Mouse (Mus musculus): Measurements from ENCODE around the gene Negr1. TPM values are rescaled to one million over a fixed set of nuclear protein-coding genes. Genes with fewer than 3 reads are reported as not detected.

Gene Negr1
- total RNA-seq, 2 experiments from 2014 or later, result 206 to 222 TPM

DNA sequence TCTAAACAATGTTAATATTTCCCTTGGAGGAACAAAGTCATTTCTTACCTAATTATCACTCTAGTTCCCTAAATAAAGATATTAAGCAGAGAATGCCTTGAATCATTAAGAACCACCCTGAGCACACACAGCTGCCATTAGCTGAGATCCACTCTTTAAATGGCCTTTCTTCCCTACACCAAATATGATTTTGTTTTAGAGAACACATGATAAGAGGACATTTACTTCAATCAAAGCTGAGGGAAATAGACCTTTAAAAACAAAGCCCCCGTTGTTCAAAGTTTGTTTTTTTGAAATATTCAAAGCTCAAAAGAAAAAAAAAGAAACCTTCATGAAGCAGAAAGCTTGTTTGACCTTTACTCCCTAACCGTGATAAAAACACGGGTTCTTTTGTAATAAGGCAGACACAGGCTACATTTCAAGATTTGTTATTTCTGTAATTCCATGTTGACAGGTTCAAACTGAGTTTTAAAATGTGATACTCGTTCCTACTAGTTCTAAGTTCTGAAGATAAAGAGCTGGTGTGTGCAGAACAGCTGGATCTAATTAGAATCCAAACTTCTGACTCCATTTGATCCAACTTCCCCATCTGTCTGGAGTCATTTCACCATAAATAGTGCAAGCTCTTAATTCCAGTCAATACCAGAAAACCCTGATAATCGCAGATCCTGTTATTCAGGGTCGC lies 544.1 kb downstream of the Negr1 start:
- no peak for TF ChIP-seq CTCF (IDR thresholded peaks at IDR 0.05)
- intact Hi-C loops (cut with DNase I), result loop anchor here (10.0 kb wide), 1 partner anchor 251 kb away; no protein-coding TSS in a partner anchor

DNA sequence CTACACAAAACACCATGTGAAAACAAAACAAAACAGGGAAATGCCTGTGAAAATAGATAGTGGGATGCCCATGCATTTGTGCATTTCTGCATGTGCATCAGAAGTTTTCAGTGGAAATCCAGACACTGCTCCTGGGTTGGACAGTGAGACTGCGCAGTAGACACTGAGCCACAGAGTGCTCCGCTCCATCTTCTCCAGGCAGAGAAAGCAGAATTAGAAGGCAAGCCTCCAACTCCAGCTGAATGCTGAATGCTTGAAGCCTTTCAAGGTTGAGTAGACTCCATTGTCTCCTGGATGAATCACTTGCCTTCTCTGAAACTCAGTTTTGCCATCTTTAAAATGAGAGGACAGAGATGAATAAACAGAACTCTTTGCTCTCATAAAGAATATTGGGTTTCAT lies 546.6 kb downstream of the Negr1 start:
- no peak for DNase-seq (ENCODE audit: extremely low spot score in 1 of 2, low spot score in 2 of 2)
- Histone ChIP-seq H3K27ac (no peak overlapping the region), H3K4me3 (no peak overlapping the region)
- no peak for TF ChIP-seq CTCF (IDR thresholded peaks at IDR 0.05)
- intact Hi-C loops (cut with DNase I), result loop anchor here (10.0 kb wide), 1 partner anchor 253 kb away; no protein-coding TSS in a partner anchor

More for the DNA sequence above, 544.1 kb downstream of the Negr1 start:
- DNase-seq (ENCODE audit: extremely low spot score in 1 of 2, low spot score in 2 of 2), result no peak
- H3K4me3 ChIP-seq, result no peak overlapping the region
- no peak overlapping the region for H3K27ac ChIP-seq

DNA sequence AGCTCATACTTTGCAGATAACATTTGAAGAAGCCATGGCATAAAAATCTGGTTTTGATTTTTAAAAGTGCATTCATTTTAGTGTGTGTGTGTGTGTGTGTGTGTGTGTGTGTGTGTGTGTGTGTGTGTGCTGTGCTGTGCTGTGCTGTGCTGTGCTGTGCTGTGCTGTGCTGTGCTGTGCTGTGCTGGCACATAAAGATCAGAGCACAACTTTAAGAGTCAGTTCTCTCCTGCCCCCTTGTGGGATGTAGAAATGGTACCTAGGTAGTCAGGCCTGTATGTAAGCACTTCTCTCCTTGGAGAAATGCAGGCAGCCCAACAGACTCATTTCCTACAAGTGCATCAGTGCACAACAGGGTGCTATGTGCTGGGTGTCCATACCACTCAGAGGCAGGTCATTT lies 547.7 kb downstream of the Negr1 start:
- intact Hi-C loops (cut with DNase I), result loop anchor here (10.0 kb wide), 1 partner anchor 255 kb away; no protein-coding TSS in a partner anchor
- no peak overlapping the region for H3K27ac ChIP-seq
- peak; percentile 55 for TF ChIP-seq CTCF (IDR thresholded peaks at IDR 0.05)
- DNase-seq (ENCODE audit: extremely low spot score in 1 of 2, low spot score in 2 of 2), result peak; percentile 39 to 61
- no peak overlapping the region for H3K4me3 ChIP-seq

DNA sequence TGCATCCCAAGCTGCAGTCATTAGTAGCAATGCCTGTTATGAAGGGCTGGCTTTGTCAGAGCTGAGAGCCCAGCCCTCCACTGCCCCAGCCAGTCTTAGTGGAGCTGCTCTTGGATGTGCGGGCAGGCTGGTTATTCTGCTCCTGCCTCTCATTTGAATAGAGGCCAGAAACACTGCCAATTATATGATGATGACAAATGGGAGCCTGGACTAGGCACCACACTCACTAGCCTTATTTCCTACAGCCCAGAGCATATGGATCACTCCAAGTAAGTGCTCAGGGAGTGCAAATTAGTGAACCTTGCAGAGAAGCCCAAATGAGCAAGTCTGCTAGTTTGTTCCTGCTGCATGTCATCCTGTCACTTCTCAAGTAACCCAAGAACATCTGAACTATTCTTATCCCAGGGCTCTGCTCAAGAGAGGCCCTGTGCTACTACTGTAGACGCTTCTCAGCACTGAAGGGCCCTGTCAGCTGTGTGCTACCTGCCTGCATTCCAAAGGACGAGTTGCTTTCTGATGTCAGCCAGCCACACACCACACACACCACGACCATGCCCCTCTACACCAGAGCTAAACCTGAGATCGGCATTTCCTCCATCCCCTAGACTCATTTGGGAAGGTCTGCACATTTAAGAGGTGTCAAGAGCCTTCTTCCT lies 553.6 kb downstream of the Negr1 start:
- no peak for TF ChIP-seq CTCF (IDR thresholded peaks at IDR 0.05)
- no peak overlapping the region for H3K4me3 ChIP-seq
- peak in 1 of 2 experiments; percentile 24 for DNase-seq (ENCODE audit: extremely low spot score in 1 of 2, low spot score in 2 of 2)
- H3K27ac ChIP-seq, result peak overlapping the region; percentile 32; the same call in 1 of the 2 replicates
- intact Hi-C loops (cut with DNase I), result no loop called here

DNA sequence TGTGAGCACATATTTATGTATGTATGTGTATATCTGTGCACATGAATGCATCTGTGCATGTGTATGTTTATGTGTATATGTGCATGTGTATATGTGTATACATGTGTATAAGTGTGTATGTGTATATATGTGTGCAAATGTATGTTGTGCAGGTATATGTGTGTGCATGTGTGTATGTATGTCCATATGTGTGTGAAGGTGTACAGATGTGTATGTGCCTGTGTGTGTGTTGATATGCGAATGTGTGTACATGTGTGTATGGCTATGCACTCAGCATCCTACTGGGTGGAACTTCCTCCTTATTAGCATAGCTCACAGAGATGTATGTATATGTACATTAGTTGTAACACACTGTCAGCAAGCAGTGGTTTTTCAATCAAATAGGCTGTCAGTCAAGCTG lies 554.4 kb downstream of the Negr1 start:
- no peak overlapping the region for H3K4me3 ChIP-seq
- no peak for DNase-seq (ENCODE audit: extremely low spot score in 1 of 2, low spot score in 2 of 2)
- H3K27ac ChIP-seq, result no peak overlapping the region
- TF ChIP-seq CTCF (IDR thresholded peaks at IDR 0.05), result no peak
- intact Hi-C loops (cut with DNase I), result no loop called here

DNA sequence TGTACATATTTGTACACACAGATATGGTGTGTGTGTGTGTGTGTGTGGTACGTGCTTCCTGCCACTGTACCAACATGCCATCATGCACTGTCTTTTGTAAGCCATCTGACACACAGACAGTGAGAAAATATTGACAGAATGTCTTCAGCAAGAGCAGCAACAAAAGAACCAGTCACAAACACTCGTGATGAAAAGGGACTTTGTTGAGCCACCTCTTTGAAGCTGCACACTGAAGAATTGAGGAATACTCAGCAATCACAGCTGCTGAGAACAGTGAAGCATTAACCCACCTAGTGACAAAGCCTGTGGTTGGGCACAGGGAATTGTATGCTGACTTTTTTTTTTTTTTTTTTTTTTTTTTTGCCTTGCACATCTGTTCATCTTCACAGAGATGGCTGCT lies 558.3 kb downstream of the Negr1 start:
- intact Hi-C loops (cut with DNase I), result no loop called here
- Histone ChIP-seq H3K4me3 (no peak overlapping the region), H3K27ac (no peak overlapping the region)
- no peak for DNase-seq (ENCODE audit: extremely low spot score in 1 of 2, low spot score in 2 of 2)
- no peak for TF ChIP-seq CTCF (IDR thresholded peaks at IDR 0.05)

DNA sequence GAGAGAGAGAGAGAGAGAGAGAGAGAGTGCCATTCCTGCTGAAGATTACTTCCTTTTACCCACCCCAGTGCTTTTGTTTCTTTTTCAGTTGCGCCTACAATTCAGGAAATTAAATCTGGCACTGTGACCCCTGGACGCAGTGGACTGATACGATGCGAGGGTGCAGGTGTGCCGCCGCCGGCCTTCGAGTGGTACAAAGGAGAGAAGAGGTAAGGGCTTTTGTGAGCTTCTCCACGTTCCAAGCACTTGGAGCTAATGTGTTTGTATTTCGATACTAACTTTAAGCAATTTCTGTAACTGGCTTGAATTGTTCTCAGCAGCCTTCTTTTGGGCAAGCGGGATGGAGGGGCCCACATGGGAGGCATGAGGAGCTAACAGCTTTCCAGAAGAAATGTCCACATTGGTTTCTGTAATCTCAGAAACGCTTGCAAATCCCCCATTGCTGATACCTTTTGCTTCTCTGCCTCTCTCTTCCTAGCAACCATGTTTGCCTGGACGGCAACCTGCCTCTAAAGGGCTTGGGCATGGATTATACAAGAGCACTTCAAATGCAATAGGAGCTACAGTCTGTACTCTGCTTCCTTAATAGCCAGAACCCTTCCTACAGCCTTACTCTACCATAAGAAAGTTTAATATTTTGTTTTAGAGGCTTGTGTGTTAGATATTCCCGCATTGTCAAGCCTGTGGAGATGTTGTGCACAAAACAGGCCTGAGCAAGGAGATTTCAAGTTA lies 584.7 kb downstream of the Negr1 start:
- TF ChIP-seq CTCF (IDR thresholded peaks at IDR 0.05), result no peak
- H3K4me3 ChIP-seq, result no peak overlapping the region
- intact Hi-C loops (cut with DNase I), result no loop called here
- no peak overlapping the region for H3K27ac ChIP-seq
- DNase-seq (ENCODE audit: extremely low spot score in 1 of 2, low spot score in 2 of 2), result no peak

DNA sequence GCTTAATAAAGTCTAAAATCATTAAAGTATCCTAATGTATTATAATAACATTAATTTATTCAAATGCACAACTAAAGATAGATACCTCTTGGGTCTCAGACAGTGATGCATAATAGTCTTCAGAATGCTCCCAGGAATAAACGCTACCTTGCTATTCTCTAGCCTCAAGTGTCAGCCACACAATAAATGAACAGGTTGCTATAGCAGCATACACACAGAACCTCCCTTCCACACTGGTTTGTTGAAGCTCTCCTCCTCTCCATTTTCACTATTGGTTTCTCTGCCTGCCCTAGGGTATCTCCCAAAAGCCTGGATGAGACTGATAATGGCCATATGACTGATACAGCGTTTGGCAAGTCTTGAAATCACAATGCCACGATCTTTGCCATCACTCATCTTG lies 593.3 kb downstream of the Negr1 start:
- no peak overlapping the region for H3K4me3 ChIP-seq
- DNase-seq (ENCODE audit: extremely low spot score in 1 of 2, low spot score in 2 of 2), result no peak
- no peak for TF ChIP-seq CTCF (IDR thresholded peaks at IDR 0.05)
- H3K27ac ChIP-seq, result no peak overlapping the region
- intact Hi-C loops (cut with DNase I), result no loop called here

DNA sequence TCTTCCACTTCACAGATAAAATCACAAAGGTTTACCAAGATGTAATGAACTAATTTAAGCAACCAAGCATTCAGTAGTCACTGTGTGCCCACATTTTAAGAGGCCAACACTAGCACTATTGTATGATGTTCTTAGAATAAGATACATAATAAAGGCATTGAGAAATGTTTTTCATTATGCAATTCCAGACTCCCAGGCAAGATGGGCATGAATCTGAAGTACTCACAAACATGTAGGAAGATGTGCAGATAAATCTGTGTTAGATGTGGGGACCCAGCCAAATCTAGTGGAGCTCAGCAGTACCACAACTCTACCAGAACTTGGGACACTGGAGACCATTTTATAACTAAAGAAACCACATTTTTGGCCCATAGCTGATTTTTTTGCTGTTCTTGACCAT lies 593.9 kb downstream of the Negr1 start:
- H3K4me3 ChIP-seq, result no peak overlapping the region
- DNase-seq (ENCODE audit: extremely low spot score in 1 of 2, low spot score in 2 of 2), result no peak
- H3K27ac ChIP-seq, result peak overlapping the region; percentile 25; the same call in 1 of the 2 replicates
- intact Hi-C loops (cut with DNase I), result no loop called here
- no peak for TF ChIP-seq CTCF (IDR thresholded peaks at IDR 0.05)

DNA sequence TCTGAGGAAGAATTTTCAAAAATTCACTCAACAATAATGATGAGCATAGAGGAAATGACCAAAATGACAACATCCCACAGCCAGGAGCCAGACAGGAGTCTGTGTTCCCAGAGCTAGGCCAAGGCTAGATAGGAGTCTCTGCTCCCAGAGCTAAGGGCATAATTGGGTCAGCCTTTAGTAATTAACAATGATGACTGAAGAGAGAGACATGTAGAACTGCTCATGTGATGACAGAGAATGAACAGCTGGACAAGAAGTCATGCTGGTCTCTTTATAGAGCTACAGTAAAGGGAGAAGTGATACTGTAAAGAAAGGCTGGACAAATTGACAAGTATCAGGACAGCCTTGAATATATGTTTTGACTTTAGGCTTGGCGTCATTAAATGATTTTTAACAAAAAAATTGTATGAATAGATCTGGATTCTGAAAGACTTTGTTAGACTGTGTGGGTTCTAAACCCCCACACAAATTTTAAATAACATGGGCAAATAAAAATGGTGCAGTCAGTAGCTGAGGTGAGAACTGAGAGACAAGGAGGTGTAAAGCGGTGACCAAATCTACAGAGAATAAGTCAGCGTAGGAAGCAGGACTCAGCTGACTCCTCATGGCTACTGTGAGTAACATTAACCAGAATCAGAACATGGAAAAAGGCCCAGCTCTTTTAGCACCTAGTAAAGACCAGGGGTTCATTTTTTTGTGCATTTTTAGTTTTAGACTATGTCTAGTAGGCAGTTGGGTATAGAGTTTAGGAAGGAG lies 603.4 kb downstream of the Negr1 start:
- Histone ChIP-seq H3K4me3 (no peak overlapping the region), H3K27ac (no peak overlapping the region)
- DNase-seq (ENCODE audit: extremely low spot score in 1 of 2, low spot score in 2 of 2), result no peak
- intact Hi-C loops (cut with DNase I), result no loop called here
- TF ChIP-seq CTCF (IDR thresholded peaks at IDR 0.05), result no peak

DNA sequence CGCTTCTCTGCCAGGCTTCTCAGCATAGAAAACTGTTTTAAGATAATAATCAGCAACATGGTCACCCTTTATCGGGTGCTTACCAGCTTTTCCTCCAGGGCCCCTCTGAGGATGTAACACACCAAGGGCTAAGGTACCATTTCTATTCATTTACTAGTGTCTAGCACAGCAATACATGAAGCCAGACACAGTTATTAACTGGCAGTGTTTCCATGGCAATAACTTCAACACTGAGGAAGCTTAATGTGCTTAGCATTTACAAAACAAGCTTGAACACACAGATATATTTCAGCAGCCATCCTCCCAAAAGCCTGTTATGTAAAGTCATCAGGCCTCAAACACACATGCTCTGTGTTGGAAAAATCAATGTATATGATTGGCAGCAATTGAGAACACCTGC lies 620.4 kb downstream of the Negr1 start:
- no peak overlapping the region for H3K4me3 ChIP-seq
- no peak for TF ChIP-seq CTCF (IDR thresholded peaks at IDR 0.05)
- intact Hi-C loops (cut with DNase I), result no loop called here
- DNase-seq (ENCODE audit: extremely low spot score in 1 of 2, low spot score in 2 of 2), result no peak
- no peak overlapping the region for H3K27ac ChIP-seq
